Mouse (Mus musculus) forebrain, embryonic 12.5 days (tissue): ENCODE data around the gene Prss30. TPM values are rescaled to one million over a fixed set of nuclear protein-coding genes. Genes with fewer than 3 reads are reported as not detected.
"Not testable (repeated sequence)": the region's sequence is repeated elsewhere in the genome, so short reads cannot be mapped to it uniquely, and the experiment has no call there.

ENCODE experiments used
- ATAC-seq: fragments of 200-750 bp; cut with Nextera tagmentation; 2 replicates; pipeline ENCODE4 v1.8.0; 2017; ENCODE audit warnings: moderate TSS enrichment; ENCODE audit not compliant: low FRiP score
- H3K27ac ChIP-seq: fragments of 300-500 bp; sonication (generic); 2 replicates; pipeline ENCODE4 v1.5.1; 2016; ENCODE audit warnings: mild to moderate bottlenecking
- H3K27me3 ChIP-seq: fragments of 300-500 bp; sonication (generic); 2 replicates; pipeline ENCODE4 v1.6.1; 2016; ENCODE audit warnings: mild to moderate bottlenecking
- H3K36me3 ChIP-seq: fragments of 300-500 bp; sonication (generic); replicated peaks from 2 replicates; pipeline ENCODE4 v1.6.1; 2016; ENCODE audit warnings: mild to moderate bottlenecking
- H3K4me1 ChIP-seq: fragments of 300-500 bp; sonication (generic); 2 replicates; pipeline ENCODE4 v1.6.1; 2016
- H3K4me2 ChIP-seq: fragments of 300-500 bp; sonication (generic); 2 replicates; pipeline ENCODE4 v1.6.1; 2016; ENCODE audit warnings: mild to moderate bottlenecking, moderate library complexity
- H3K4me3 ChIP-seq: fragments of 300-500 bp; sonication (generic); replicated peaks from 2 replicates; pipeline ENCODE4 v1.5.1; 2016; ENCODE audit warnings: mild to moderate bottlenecking
- H3K9ac ChIP-seq: fragments of 300-500 bp; sonication (generic); 2 replicates; pipeline ENCODE4 v1.6.1; 2016; ENCODE audit warnings: mild to moderate bottlenecking
- H3K9me3 ChIP-seq: fragments of 300-500 bp; sonication (generic); 2 replicates; pipeline ENCODE4 v1.6.1; 2016
- WGBS: fragments of 180-500 bp; shearing (Covaris S2); methylation state at CpG from one replicate; pipeline ENCODE4 v1.1.7; 2016; 5-methylcytosine and 5-hydroxymethylcytosine counted together
- polyA plus RNA-seq: library from polyadenylated mRNA; unstranded; fragments of >200 nt; fragmentation: Nextera tagmentation; extraction: Ambion mirVana; gene quantifications from 2 replicates; pipeline ENCODE4 v1.2.1, GENCODE M21; 2016

Prss30 gene
- polyA plus RNA-seq, 1 experiment from 2014 or later, result not detected

DNA sequence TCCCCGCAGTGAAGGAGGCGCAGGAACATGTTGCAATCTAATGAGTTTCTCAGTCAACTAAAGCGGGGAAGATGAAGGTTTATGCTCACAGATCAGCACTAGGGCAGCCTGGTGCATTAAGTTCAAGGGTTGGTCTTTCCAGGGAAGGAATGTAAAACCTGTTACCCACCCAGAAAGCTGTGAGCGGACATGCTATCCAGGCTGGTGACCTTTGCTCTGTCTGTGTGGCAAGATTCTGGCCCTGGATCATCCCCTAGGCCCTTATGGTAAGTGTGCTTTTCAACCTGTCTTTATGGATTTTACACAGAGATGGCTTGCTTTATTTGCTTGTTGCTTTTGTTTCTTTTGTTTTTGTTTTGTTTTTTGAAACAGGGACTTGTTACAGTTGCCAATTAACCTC, 3.7 kb downstream of the Prss30 start:
- Histone ChIP-seq H3K4me1 (peaks cover 4% of the 10 kb centered on the region; the same call in 1 of the 2 replicates), H3K27me3 (no peaks in the 10 kb centered on the region), H3K4me3 (no peak overlapping the region), H3K27ac (no peak overlapping the region), H3K9me3 (no peaks in the 10 kb centered on the region), H3K36me3 (no peaks in the 10 kb centered on the region), H3K9ac (no peak overlapping the region), H3K4me2 (no peak overlapping the region)
- 80% methylated on average over 4 of the region's 4 CpGs for WGBS
- ATAC-seq, result no peak

DNA sequence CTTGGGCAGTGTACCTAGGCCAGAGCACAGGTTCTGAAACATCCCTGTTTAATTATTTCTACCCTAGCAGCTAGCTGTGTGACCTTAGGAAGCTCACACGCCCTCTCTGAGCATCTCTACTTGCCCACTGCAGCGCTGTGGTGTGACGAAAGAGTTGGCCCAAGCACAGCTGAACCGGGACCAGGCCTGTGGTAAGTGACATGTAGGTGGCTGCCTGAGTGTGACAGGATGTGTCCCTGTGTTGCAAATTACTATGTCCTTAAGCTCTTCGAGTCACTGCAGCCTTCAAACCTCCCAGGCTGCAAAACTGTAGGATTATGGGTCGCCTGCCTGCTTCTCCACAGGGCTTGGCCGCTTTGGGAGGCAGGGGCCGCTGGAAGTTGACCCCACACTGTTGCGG, 9.1 kb downstream of the Prss30 start:
- Histone ChIP-seq H3K4me1 (no peaks in the 10 kb centered on the region), H3K36me3 (no peaks in the 10 kb centered on the region), H3K4me2 (no peak overlapping the region), H3K9me3 (no peaks in the 10 kb centered on the region), H3K4me3 (no peak overlapping the region), H3K27ac (no peak overlapping the region), H3K27me3 (no peaks in the 10 kb centered on the region), H3K9ac (no peak overlapping the region)
- no peak for ATAC-seq
- WGBS, result 83% methylated on average over 9 of the region's 9 CpGs

DNA sequence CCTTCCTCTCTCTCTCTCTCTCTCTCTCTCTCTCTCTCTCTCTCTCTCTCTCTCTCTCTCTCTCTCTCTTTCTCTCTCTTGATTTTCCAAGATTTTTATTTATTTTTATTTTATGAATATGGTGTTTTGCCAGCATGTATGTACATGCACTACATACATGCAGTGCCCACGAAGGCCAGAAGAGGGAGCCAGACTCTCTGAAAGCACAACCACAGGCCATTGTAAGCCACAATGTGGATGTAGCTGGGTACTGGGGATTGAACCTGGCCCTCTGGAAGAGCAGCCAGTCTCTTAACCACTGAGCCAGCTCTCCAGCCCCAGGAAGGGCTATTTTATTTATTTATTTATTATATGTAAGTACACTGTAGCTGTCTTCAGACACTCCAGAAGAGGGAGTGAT, 11.1 kb downstream of the Prss30 start:
- no peaks in the 10 kb centered on the region for H3K27me3 ChIP-seq
- 0% methylated on average over 1 of the region's 1 CpGs for WGBS
- H3K27ac ChIP-seq, result no peak overlapping the region
- H3K36me3 ChIP-seq, result no peaks in the 10 kb centered on the region
- no peak overlapping the region for H3K4me3 ChIP-seq
- H3K9ac ChIP-seq, result no peak overlapping the region
- no peak overlapping the region for H3K4me2 ChIP-seq
- H3K9me3 ChIP-seq, result no peaks in the 10 kb centered on the region
- H3K4me1 ChIP-seq, result peaks cover 6% of the 10 kb centered on the region
- no peak for ATAC-seq

DNA sequence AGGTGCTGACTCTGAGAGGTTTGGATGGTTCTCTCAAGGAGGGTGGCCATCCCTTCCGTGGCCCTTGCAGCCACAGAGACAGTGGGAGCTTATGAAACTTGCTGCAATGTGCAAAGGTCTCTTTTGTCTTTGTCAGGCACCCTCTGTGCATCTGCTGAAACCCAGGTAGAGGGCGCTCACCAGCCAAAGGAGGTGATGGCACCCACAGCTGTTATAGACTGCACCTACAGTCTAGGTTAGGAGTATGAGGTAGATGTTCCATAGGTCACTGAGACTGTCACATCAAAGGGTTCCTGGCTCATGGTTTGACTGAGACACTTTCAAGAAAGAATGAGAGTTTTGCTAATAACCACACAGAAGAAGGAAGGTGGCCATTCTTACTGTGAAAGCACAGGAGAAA, 11.6 kb downstream of the Prss30 start:
- no peak for ATAC-seq
- no peak overlapping the region for H3K9ac ChIP-seq
- no peak overlapping the region for H3K27ac ChIP-seq
- H3K4me3 ChIP-seq, result no peak overlapping the region
- H3K4me2 ChIP-seq, result no peak overlapping the region
- 51% methylated on average over 2 of the region's 2 CpGs for WGBS
- H3K36me3 ChIP-seq, result no peaks in the 10 kb centered on the region
- peaks cover 6% of the 10 kb centered on the region for H3K4me1 ChIP-seq
- H3K27me3 ChIP-seq, result no peaks in the 10 kb centered on the region
- no peaks in the 10 kb centered on the region for H3K9me3 ChIP-seq

DNA sequence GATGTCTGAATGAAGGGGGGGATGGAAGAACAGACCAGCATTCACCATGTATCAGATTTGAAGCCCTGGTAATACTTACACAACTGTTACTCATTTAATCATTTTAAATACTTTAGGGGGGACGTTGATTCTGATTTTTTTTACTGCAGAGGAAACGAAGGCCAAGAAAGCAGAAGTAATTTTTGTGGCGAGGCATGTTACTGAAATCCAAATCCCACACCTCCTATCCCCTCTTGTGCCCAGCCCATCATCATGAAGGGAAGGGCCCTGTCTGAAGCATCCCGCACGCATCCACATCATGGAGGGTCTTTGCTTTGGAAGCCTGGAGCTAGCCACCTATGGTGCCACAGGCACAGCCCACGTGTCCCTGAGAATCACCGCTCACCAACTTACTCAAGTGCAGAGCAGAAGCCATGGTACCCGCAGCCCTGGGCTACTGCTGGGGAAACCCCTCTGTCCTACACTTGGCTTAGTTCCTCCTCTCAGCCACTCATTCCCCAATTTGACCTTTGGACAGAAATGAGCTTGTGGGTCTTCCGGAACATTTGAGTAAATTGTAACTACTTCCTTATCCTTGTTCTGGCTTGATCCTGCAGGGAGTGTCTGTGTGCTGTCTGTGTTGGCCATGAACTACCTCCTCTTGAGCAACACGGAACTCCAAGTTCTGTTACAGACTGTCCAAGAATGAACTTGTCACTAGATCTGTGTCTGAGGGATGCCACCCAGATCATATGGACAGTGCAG, 13.5 kb downstream of the Prss30 start:
- no peaks in the 10 kb centered on the region for H3K36me3 ChIP-seq
- WGBS, result 87% methylated on average over 10 of the region's 10 CpGs
- no peak overlapping the region for H3K4me2 ChIP-seq
- ATAC-seq, result no peak
- H3K27ac ChIP-seq, result no peak overlapping the region
- H3K9ac ChIP-seq, result no peak overlapping the region
- no peaks in the 10 kb centered on the region for H3K27me3 ChIP-seq
- H3K9me3 ChIP-seq, result no peaks in the 10 kb centered on the region
- H3K4me1 ChIP-seq, result peaks cover 6% of the 10 kb centered on the region
- no peak overlapping the region for H3K4me3 ChIP-seq

DNA sequence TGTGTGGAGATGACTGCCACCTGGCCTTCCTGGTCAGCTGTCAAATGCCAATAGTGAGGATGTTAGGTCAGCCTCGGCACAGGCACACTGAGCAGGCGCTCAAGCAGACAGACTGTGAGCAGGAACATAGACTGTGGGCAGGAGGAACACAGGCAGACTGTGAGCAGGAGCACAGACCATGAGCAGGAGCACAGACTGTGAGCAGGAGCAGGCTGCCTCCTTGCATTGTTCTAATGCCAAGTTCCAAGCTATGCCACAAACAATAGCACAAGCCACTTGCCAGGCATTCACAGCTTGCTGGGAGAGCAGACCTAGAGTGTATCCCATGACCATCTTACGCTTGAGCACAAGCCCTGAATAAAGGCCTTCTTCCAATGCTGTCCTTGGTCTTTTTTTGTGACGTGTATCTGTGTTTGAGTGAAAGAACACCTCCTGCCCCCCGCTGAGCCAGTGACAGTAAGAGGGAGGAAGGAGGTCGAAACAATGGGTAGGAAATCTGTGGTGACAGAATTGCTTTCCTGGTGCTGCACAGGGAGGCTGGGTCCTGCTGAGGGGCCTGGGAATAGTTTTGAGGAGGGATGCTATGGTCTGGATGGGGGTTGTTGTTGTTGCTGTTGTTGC, 14.5 kb downstream of the Prss30 start:
- no peak for ATAC-seq
- Histone ChIP-seq H3K27ac (no peak overlapping the region), H3K4me3 (no peak overlapping the region), H3K36me3 (no peaks in the 10 kb centered on the region), H3K4me1 (peaks cover 6% of the 10 kb centered on the region), H3K4me2 (no peak overlapping the region), H3K9ac (no peak overlapping the region), H3K27me3 (no peaks in the 10 kb centered on the region), H3K9me3 (no peaks in the 10 kb centered on the region)
- 36% methylated on average over 6 of the region's 6 CpGs for WGBS

DNA sequence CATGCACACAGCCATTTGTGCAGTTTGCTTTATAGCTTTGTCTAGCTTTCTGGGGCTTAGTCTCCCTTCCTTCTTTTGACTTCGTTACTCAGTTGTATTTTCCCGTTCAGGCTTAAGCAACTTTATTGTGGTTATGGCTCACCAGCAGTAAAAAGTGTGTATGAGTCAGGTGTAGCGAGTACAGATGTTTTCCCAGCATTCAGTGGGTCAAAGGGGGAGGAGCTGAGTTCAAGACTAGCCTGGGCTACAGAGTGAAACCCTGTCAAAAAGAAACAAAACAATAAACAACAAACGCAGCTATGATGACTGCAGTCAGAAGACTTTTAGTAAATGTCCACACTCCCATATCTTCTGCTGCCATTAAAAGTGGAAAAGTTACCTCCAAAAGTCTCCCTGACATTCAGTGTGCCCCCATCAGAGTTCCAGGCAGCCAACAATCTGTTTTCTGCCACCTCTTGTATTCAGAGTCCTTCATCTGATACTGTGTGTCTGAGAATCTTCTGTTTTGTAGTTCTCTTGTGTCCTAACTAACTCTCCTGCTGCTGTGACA, 18.7 kb downstream of the Prss30 start:
- no peak overlapping the region for H3K4me3 ChIP-seq

DNA sequence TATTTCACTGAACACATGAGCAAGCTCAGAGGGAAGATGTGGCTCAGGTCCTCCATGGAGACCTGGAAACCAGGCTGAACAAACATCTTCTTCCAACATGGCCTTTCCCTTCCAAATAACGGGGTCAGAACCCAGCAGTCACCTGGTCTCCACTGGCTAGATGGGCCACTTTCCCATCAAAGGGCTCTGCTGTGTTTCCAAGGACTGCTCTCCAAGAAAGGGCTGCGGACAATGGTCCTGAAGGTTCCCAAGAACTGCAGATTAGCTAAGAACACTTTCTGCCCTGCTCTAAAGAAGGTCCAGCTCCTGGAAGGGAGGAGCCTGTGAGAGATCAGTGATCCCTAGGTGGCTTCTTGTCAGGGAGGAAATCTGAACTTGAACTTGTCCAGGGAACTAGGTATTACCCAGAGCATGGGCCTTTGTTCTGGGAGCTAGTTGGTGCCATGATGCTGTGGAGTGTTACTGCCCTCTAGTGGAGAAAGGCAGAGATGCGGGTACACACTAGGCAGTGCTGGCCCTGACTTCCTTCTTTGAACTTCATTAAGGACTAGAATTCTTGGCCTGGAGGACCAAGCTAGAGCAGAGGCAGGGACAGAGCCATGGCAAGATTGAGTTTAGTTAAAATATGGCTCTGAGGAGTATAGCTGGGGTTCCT, 20.2 kb downstream of the Prss30 start:
- Histone ChIP-seq H3K9ac (no peak overlapping the region), H3K9me3 (no peaks in the 10 kb centered on the region)
- 39% methylated on average over 3 of the region's 3 CpGs for WGBS

More for the DNA sequence above, 18.7 kb downstream of the Prss30 start:
- Histone ChIP-seq H3K4me1 (peaks cover 6% of the 10 kb centered on the region), H3K27me3 (no peaks in the 10 kb centered on the region), H3K4me2 (no peak overlapping the region), H3K27ac (no peak overlapping the region), H3K36me3 (no peaks in the 10 kb centered on the region), H3K9me3 (no peaks in the 10 kb centered on the region), H3K9ac (no peak overlapping the region)
- WGBS, result 28% methylated on average over 4 of the region's 4 CpGs
- ATAC-seq, result no peak

DNA sequence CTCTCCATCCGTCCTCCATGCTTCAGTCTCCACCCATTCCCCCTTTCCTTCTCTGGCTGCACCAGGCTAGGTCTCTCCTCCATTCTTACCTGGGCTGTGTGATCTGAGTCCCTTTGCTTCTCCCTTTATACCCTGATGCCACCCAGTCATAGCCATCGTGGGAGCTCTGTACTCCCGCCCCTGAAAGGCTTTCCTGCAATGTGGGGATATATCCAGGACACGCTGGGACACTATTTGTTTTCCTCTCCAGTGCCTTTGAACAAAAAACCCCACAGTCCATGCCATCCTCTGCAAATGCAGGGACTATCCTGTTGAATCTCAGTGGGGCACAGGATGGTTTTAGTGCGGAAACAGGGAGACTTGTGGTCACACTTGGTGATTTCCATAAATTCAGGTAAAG, 25.2 kb downstream of the Prss30 start, which contains the start of gene Sbpl:
TSS of gene Sbpl (minus strand) at position 101 of the 400 bp plus-strand sequence.
- Histone ChIP-seq H3K9ac (no peak within 1 kb of the TSS), H3K27ac (no peak within 1 kb of the TSS), H3K4me1 (no peaks in the 10 kb centered on the region), H3K9me3 (no peaks in the 10 kb centered on the region), H3K27me3 (no peaks in the 10 kb centered on the region), H3K4me3 (no peak within 1 kb of the TSS), H3K4me2 (no peak within 1 kb of the TSS), H3K36me3 (no peaks in the 10 kb centered on the region)
- 74% methylated on average over 5 of the region's 5 CpGs for WGBS
- ATAC-seq, result no peak

More for the DNA sequence above, 20.2 kb downstream of the Prss30 start:
- ATAC-seq, result peak; percentile 94
- no peak overlapping the region; the same call in 1 of the 2 replicates for H3K27ac ChIP-seq
- H3K27me3 ChIP-seq, result no peaks in the 10 kb centered on the region
- H3K36me3 ChIP-seq, result no peaks in the 10 kb centered on the region
- H3K4me3 ChIP-seq, result no peak overlapping the region
- H3K4me1 ChIP-seq, result no peaks in the 10 kb centered on the region
- H3K4me2 ChIP-seq, result no peak overlapping the region

DNA sequence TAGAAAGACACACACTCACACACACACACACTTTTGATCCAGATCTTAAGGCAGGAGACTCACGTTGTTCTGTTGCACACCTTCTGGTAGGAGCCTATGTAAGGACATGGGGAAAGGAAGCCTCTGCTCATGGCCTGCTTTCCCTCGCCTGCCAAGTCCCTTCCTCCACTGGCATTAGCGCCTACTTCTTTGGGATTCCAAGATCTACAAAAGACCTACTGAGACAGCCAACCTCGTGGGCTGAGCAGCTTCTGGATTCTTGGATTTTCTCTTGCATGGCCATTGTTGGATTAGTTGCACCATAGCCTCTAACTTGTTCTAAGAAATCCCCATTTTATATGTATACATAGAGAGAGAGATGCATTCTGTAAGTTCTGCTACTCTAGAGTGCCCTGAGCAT, 29.5 kb downstream of the Prss30 start:
- H3K4me3 ChIP-seq, H3K9me3 ChIP-seq, H3K36me3 ChIP-seq, H3K27me3 ChIP-seq, ATAC-seq, H3K4me2 ChIP-seq, H3K27ac ChIP-seq, H3K9ac ChIP-seq, H3K4me1 ChIP-seq: not testable (repeated sequence)
- WGBS, result 72% methylated on average over 4 of the region's 4 CpGs

DNA sequence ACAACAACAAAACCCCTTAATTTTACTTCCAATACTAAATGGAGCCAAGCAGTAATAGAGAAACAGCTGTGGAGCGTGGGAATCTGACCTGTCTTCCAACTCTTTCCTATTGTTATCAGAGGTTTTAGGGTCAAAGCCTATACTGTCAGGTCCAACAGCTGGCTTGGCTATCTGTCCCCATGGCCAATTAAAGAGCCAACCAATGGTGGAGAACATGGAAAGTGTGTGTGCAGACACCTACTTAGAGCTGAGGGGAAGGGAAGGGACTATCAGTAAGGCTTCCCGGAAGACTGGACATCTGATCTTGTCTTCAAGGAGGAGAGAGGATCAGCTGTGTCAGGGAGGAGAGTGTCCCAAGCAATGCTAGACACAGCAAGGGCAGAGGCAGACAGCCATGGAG, 31.3 kb downstream of the Prss30 start:
- Histone ChIP-seq H3K4me3 (no peak overlapping the region), H3K4me2 (no peak overlapping the region), H3K9ac (no peak overlapping the region), H3K36me3 (no peaks in the 10 kb centered on the region), H3K4me1 (no peaks in the 10 kb centered on the region), H3K9me3 (no peaks in the 10 kb centered on the region), H3K27me3 (no peaks in the 10 kb centered on the region), H3K27ac (no peak overlapping the region)
- 80% methylated on average over 2 of the region's 2 CpGs for WGBS
- ATAC-seq, result no peak

DNA sequence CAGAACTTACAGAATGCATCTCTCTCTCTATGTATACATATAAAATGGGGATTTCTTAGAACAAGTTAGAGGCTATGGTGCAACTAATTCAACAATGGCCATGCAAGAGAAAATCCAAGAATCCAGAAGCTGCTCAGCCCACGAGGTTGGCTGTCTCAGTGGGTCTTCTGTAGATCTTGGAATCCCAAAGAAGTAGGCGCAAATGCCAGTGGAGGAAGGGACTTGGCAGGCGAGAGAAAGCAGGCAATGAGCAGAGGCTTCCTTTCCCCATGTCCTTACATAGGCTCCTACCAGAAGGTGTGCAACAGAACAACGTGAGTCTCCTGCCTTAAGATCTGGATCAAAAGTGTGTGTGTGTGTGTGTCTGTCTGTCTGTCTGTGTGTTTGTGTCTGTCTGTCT, 32.9 kb downstream of the Prss30 start:
- H3K36me3 ChIP-seq, result not testable (repeated sequence)
- WGBS, result 75% methylated on average over 4 of the region's 4 CpGs

More for the DNA sequence above, 32.9 kb downstream of the Prss30 start:
- not testable (repeated sequence) for H3K4me2 ChIP-seq, H3K4me3 ChIP-seq, H3K9ac ChIP-seq, H3K27ac ChIP-seq, H3K27me3 ChIP-seq, ATAC-seq, H3K9me3 ChIP-seq, H3K4me1 ChIP-seq
